Mouse (Mus musculus): ENCODE measurements at regions not wholly inside any gene's neighbourhood (a gene's known extent, or its start where the extent isn't known, plus 50 kb on each side); places are given as distances from the start of the nearest gene placed in this dataset.

GRCm38 (mm10) chr6:31287176-31287575 lies 111.4 kb upstream of the Mkln1 start:
- no peak overlapping the region for H3K9ac ChIP-seq (replicated peaks)
- TF ChIP-seq CTCF (IDR thresholded peaks at IDR 0.05; ENCODE audit: low read depth) = no peak
- 55% methylated on average over 2 of the region's 2 CpGs for WGBS (ENCODE audit: insufficient replicate concordance)
- ATAC-seq (ENCODE audit: insufficient read depth) (no peak), DNase-seq (ENCODE audit: low read depth in 3 of 3, low spot score in 3 of 3) (no peak)
- H3K4me1 ChIP-seq (replicated peaks; ENCODE audit: control insufficient read depth in 2 of 2, insufficient read depth in 2 of 2, low read length in 1 of 2) = no peaks in the 10 kb centered on the region
- H3K27me3 ChIP-seq (ENCODE audit: control insufficient read depth, insufficient read depth, low read length) = no peaks in the 10 kb centered on the region
- H3K4me2 ChIP-seq (ENCODE audit: low read depth) = no peak overlapping the region
- no peaks in the 10 kb centered on the region for H3K36me3 ChIP-seq (replicated peaks; ENCODE audit: control insufficient read depth, insufficient read depth, low read depth)
- no peak overlapping the region for H3K4me3 ChIP-seq (ENCODE audit: insufficient read depth in 1 of 2, low read depth in 2 of 2, low read length in 2 of 2)
- no peaks in the 10 kb centered on the region for H3K9me3 ChIP-seq (ENCODE audit: control insufficient read depth, low read length)
- no peak overlapping the region for H3K27ac ChIP-seq

DNA sequence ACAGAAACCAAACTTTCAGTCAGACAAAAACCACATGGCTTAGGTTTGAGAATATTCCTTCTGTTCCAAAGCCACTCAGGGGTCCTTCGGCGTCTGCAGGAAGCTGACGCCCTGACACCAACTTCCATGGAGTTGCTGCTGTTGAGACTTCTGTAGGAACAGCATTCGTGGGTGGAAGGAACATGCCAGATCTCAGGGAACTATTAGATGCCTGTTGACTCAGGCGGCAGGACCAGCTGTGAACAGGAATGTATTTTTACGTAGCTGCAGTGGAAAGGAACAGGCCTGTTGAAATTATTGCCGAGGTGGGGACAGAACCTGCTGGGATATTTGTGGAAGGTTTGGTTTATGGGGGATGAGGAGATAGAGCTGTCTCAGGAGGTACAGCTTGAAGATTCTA lies 110.8 kb upstream of the Mkln1 start:
- TF ChIP-seq EP300 (IDR thresholded peaks at IDR 0.05; ENCODE audit: low read depth) (no peak), CTCF (IDR thresholded peaks at IDR 0.05; ENCODE audit: low read depth) (no peak)
- no peak overlapping the region for H3K4me3 ChIP-seq (ENCODE audit: insufficient read depth in 1 of 2, low read depth in 2 of 2, low read length in 2 of 2)
- no peak overlapping the region for H3K4me2 ChIP-seq (ENCODE audit: low read depth)
- 28% methylated on average over 7 of the region's 7 CpGs for WGBS (ENCODE audit: insufficient replicate concordance)
- no peak overlapping the region for H3K9ac ChIP-seq (replicated peaks)
- no peaks in the 10 kb centered on the region for H3K27me3 ChIP-seq (ENCODE audit: control insufficient read depth, insufficient read depth, low read length)
- H3K27ac ChIP-seq = no peak overlapping the region
- ATAC-seq (ENCODE audit: insufficient read depth) (no peak), DNase-seq (ENCODE audit: low read depth in 3 of 3, low spot score in 3 of 3) (no peak)
- H3K4me1 ChIP-seq (replicated peaks; ENCODE audit: control insufficient read depth in 2 of 2, insufficient read depth in 2 of 2, low read length in 1 of 2) = no peaks in the 10 kb centered on the region
- H3K36me3 ChIP-seq (replicated peaks; ENCODE audit: control insufficient read depth, insufficient read depth, low read depth) = no peaks in the 10 kb centered on the region
- H3K9me3 ChIP-seq (ENCODE audit: control insufficient read depth, low read length) = no peaks in the 10 kb centered on the region

DNA sequence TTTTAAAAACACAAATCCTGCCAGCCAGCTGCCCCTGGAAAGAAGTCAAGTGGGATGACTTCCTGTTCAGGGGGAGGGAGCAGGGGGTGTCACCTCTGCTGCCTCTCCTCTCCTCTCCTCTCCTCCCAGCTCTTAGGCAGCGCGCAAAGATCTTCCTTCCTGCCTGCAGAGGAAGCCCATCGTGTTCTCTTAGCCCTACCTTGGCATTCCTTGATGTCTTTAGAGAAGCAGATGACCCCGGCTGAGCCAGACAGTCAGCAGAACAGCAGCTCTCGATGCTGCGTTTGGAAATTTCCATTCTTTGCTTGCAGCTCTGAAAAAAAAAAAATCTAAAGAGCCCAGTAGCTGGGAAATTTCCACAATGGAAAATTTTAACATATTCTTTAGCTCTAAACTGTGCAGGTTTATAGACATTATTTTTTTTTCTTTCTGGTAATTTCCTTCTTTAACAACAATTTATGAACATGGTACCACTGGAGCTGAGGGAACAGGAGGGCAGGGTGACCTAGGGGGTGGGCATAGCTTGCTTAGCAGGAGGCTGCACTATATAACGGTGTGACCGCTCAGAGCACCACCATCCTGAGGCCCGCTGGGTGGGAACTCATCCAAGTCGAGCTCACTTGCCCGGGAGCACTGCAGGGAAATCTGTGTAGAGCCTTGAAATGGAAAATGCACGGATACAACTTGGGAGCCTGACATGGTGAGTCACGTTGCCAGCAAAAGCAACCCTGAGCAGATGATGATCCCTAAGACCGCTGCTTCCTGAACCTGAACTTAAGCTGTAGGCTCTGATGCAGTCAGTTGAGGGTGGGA lies 109.9 kb upstream of the Mkln1 start:
- 39% methylated on average over 14 of the region's 14 CpGs for WGBS (ENCODE audit: insufficient replicate concordance)
- ATAC-seq (ENCODE audit: insufficient read depth) (no peak), DNase-seq (ENCODE audit: low read depth in 3 of 3, low spot score in 3 of 3) (no peak)
- Histone ChIP-seq H3K9me3 (ENCODE audit: control insufficient read depth, low read length) (no peaks in the 10 kb centered on the region), H3K9ac (replicated peaks) (no peak overlapping the region), H3K4me1 (replicated peaks; ENCODE audit: control insufficient read depth in 2 of 2, insufficient read depth in 2 of 2, low read length in 1 of 2) (no peaks in the 10 kb centered on the region), H3K4me2 (ENCODE audit: low read depth) (no peak overlapping the region), H3K27ac (no peak overlapping the region), H3K36me3 (replicated peaks; ENCODE audit: control insufficient read depth, insufficient read depth, low read depth) (no peaks in the 10 kb centered on the region), H3K27me3 (ENCODE audit: control insufficient read depth, insufficient read depth, low read length) (no peaks in the 10 kb centered on the region), H3K4me3 (ENCODE audit: insufficient read depth in 1 of 2, low read depth in 2 of 2, low read length in 2 of 2) (no peak overlapping the region)
- TF ChIP-seq CTCF (IDR thresholded peaks at IDR 0.05; ENCODE audit: low read depth) (no peak), EP300 (IDR thresholded peaks at IDR 0.05; ENCODE audit: low read depth) (no peak)

DNA sequence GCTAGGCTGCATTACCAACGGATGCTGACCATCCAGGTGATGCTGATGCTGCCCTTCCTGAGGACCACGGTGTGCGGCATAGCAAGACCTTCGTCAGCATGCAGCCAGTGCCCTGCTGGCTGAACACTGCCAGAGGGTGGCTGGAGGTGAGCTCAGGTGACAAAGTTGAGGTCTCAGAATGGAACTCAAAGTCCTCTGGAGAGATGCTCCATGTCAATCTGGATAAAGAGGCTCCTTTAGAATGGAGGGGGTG lies 109.4 kb upstream of the Mkln1 start:
- H3K9ac ChIP-seq (replicated peaks) = no peak overlapping the region
- H3K27me3 ChIP-seq (ENCODE audit: control insufficient read depth, insufficient read depth, low read length) = no peaks in the 10 kb centered on the region
- TF ChIP-seq CTCF (IDR thresholded peaks at IDR 0.05; ENCODE audit: low read depth) = no peak
- no peak for TF ChIP-seq EP300 (IDR thresholded peaks at IDR 0.05; ENCODE audit: low read depth)
- no peak overlapping the region for H3K27ac ChIP-seq
- ATAC-seq (ENCODE audit: insufficient read depth) (no peak), DNase-seq (ENCODE audit: low read depth in 3 of 3, low spot score in 3 of 3) (no peak)
- H3K4me2 ChIP-seq (ENCODE audit: low read depth) = no peak overlapping the region
- 64% methylated on average over 4 of the region's 4 CpGs for WGBS (ENCODE audit: insufficient replicate concordance)
- no peaks in the 10 kb centered on the region for H3K9me3 ChIP-seq (ENCODE audit: control insufficient read depth, low read length)
- no peaks in the 10 kb centered on the region for H3K4me1 ChIP-seq (replicated peaks; ENCODE audit: control insufficient read depth in 2 of 2, insufficient read depth in 2 of 2, low read length in 1 of 2)
- H3K4me3 ChIP-seq (ENCODE audit: insufficient read depth in 1 of 2, low read depth in 2 of 2, low read length in 2 of 2) = no peak overlapping the region
- no peaks in the 10 kb centered on the region for H3K36me3 ChIP-seq (replicated peaks; ENCODE audit: control insufficient read depth, insufficient read depth, low read depth)

GRCm38 (mm10) chr6:31292081-31292480 lies 106.5 kb upstream of the Mkln1 start:
- Histone ChIP-seq H3K27ac (no peak overlapping the region), H3K4me3 (ENCODE audit: insufficient read depth in 1 of 2, low read depth in 2 of 2, low read length in 2 of 2) (no peak overlapping the region), H3K27me3 (ENCODE audit: control insufficient read depth, insufficient read depth, low read length) (no peaks in the 10 kb centered on the region), H3K4me2 (ENCODE audit: low read depth) (no peak overlapping the region), H3K4me1 (replicated peaks; ENCODE audit: control insufficient read depth in 2 of 2, insufficient read depth in 2 of 2, low read length in 1 of 2) (no peaks in the 10 kb centered on the region), H3K9ac (replicated peaks) (no peak overlapping the region), H3K36me3 (replicated peaks; ENCODE audit: control insufficient read depth, insufficient read depth, low read depth) (no peaks in the 10 kb centered on the region), H3K9me3 (ENCODE audit: control insufficient read depth, low read length) (no peaks in the 10 kb centered on the region)
- no peak for ATAC-seq (ENCODE audit: insufficient read depth)
- no peak for DNase-seq (ENCODE audit: low read depth in 3 of 3, low spot score in 3 of 3)
- WGBS (ENCODE audit: insufficient replicate concordance) = 68% methylated on average over 7 of the region's 7 CpGs
- TF ChIP-seq CTCF (IDR thresholded peaks at IDR 0.05; ENCODE audit: low read depth) (no peak), EP300 (IDR thresholded peaks at IDR 0.05; ENCODE audit: low read depth) (no peak)

Measured in liver, embryonic 14.5 days (tissue).